Mouse (Mus musculus) kidney, embryonic 14.5 days (tissue): Measurements from ENCODE around the gene Ccr3. TPM values are rescaled to one million over a fixed set of nuclear protein-coding genes. Genes with fewer than 3 reads are reported as not detected.

Experiments
- ATAC-seq: fragments of 200-750 bp; cut with Nextera tagmentation; 2 replicates; pipeline ENCODE4 v1.8.0; 2017; ENCODE audit warnings: moderate number of reproducible peaks, mild to moderate bottlenecking, moderate TSS enrichment, moderate library complexity; ENCODE audit not compliant: low FRiP score, low TSS enrichment
- H3K27ac ChIP-seq: fragments of 300-500 bp; sonication (generic); 2 replicates; pipeline ENCODE4 v1.5.1; 2014; ENCODE audit warnings: low read depth, mild to moderate bottlenecking, low read length, moderate library complexity, mixed read lengths
- H3K27me3 ChIP-seq: fragments of 300-500 bp; sonication (generic); 2 replicates; pipeline ENCODE4 v1.6.1; 2014; ENCODE audit warnings: mild to moderate bottlenecking, low read length; ENCODE audit not compliant: control insufficient read depth, insufficient read depth
- H3K36me3 ChIP-seq: fragments of 300-500 bp; sonication (generic); 2 replicates; pipeline ENCODE4 v1.6.1; 2014; ENCODE audit warnings: low read length, mixed read lengths; ENCODE audit not compliant: control insufficient read depth, insufficient read depth
- H3K4me1 ChIP-seq: fragments of 300-500 bp; sonication (generic); 2 replicates; pipeline ENCODE4 v1.6.1; 2014; ENCODE audit warnings: low read length, mixed read lengths; ENCODE audit not compliant: control insufficient read depth, insufficient read depth
- H3K4me2 ChIP-seq: fragments of 300-500 bp; sonication (generic); replicated peaks from 2 replicates; pipeline ENCODE4 v1.6.1; 2014; ENCODE audit warnings: low read depth, mild to moderate bottlenecking, low read length
- H3K4me3 ChIP-seq: fragments of 300-500 bp; sonication (generic); 2 replicates; pipeline ENCODE4 v1.5.1; 2014; ENCODE audit warnings: mild to moderate bottlenecking, low read length
- H3K9ac ChIP-seq: fragments of 300-500 bp; sonication (generic); 2 replicates; pipeline ENCODE4 v1.6.1; 2014; ENCODE audit warnings: low read depth, mild to moderate bottlenecking, low read length, moderate library complexity
- H3K9me3 ChIP-seq: fragments of 300-500 bp; sonication (generic); 2 replicates; pipeline ENCODE4 v1.6.1; 2016; ENCODE audit warnings: low read length; ENCODE audit not compliant: control insufficient read depth
- WGBS: fragments of 180-500 bp; shearing (Covaris S2); extraction: QIAGEN DNeasy Blood & Tissue Kit; methylation state at CpG from one replicate; pipeline ENCODE4 v1.1.7; 2014; 5-methylcytosine and 5-hydroxymethylcytosine counted together
- polyA plus RNA-seq: library from polyadenylated mRNA; unstranded; fragments of >200 nt; fragmentation: Nextera tagmentation; extraction: Ambion mirVana; gene quantifications from 2 replicates; pipeline ENCODE4 v1.2.1, GENCODE M21; 2014

The Ccr3 gene
- polyA plus RNA-seq, 1 experiment from 2014 or later = not detected

GRCm38 (mm10) chr9:123989671-123990070 lies 32.1 kb upstream of the Ccr3 start:
- Histone ChIP-seq H3K4me1 (no peaks in the 10 kb centered on the region), H3K27me3 (no peaks in the 10 kb centered on the region), H3K4me3 (no peak overlapping the region), H3K9ac (no peak overlapping the region), H3K9me3 (no peaks in the 10 kb centered on the region), H3K27ac (no peak overlapping the region), H3K4me2 (no peak overlapping the region), H3K36me3 (no peaks in the 10 kb centered on the region)
- no peak for ATAC-seq
- 65% methylated on average over 3 of the region's 3 CpGs for WGBS

DNA sequence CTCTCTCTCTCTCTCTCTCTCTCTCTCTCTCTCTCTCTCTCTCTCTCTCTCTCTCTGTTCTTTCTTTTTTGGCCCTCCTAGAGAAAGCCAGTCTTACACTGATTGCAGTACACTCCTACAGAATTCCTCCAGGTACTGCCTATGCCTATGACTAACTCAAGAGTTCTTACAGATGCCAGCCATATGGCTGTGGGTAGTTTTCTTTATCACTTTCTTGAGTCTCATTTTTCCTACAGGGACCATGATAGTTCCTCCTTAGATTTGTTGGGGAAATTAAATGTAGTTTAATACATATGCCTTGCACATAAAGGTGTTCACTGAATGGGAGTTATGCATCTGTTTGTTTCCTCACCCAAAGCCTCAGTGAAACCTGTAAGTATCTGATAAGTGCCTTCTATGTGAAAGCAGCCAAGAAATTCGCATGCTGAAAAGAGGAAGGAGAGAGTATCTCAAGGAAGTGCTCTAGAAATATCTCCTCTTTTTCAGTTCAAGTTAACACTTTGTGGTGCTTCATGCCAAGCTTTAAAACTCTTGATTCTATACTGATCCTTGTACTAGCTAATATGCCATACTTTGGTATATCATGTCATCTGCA lies 30.4 kb upstream of the Ccr3 start:
- no peaks in the 10 kb centered on the region for H3K27me3 ChIP-seq
- H3K27ac ChIP-seq = no peak overlapping the region
- 59% methylated on average over 1 of the region's 1 CpGs for WGBS
- H3K4me2 ChIP-seq = no peak overlapping the region
- H3K4me1 ChIP-seq = no peaks in the 10 kb centered on the region
- H3K36me3 ChIP-seq = no peaks in the 10 kb centered on the region
- no peak overlapping the region for H3K4me3 ChIP-seq
- H3K9me3 ChIP-seq = no peaks in the 10 kb centered on the region
- ATAC-seq = no peak
- H3K9ac ChIP-seq = no peak overlapping the region

DNA sequence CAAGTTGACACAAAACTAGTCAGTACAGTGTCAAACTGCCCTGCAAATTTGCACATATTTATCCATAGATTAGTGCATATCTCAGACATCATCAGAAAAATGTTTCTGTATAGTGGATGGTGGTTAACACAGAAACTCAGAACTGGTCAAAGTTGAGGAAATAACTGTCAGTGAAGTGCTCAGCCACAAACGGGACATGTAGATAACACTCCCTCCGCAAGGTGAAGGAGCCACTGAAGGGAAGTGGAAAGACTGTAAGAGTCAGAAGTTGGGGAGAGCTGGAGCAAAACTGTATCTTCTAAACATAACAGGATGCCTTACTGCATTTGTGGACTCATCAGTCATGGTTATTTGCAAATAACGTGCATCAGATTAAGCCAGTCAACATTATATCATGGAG lies 24.1 kb upstream of the Ccr3 start:
- no peaks in the 10 kb centered on the region for H3K4me1 ChIP-seq
- no peak for ATAC-seq
- H3K36me3 ChIP-seq = no peaks in the 10 kb centered on the region
- H3K27ac ChIP-seq = no peak overlapping the region
- H3K27me3 ChIP-seq = no peaks in the 10 kb centered on the region
- H3K9ac ChIP-seq = no peak overlapping the region
- no peak overlapping the region for H3K4me3 ChIP-seq
- no peak overlapping the region for H3K4me2 ChIP-seq
- 85% methylated on average over 3 of the region's 3 CpGs for WGBS
- H3K9me3 ChIP-seq = no peaks in the 10 kb centered on the region

DNA sequence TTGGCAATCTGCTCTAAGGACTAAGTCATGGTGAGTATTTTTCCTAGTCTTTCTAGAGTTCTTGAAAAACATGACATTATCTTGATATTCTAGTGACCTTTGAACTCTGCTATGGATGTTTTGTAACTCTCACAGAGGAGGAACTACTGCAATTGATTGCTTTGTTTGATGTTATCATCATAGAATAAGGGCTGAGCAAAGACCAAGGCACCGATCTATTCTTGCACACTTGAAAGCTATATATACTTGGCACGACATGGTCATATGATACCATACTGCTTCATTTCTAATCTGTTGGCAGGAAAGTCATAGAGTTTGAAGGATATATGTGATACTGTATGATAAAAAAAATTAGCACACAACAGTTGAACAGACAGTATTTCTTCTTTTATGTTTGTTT lies 22.0 kb upstream of the Ccr3 start:
- Histone ChIP-seq H3K27ac (no peak overlapping the region), H3K27me3 (no peaks in the 10 kb centered on the region), H3K4me3 (no peak overlapping the region), H3K4me1 (no peaks in the 10 kb centered on the region), H3K36me3 (no peaks in the 10 kb centered on the region), H3K9ac (no peak overlapping the region), H3K9me3 (no peaks in the 10 kb centered on the region), H3K4me2 (no peak overlapping the region)
- no peak for ATAC-seq
- 85% methylated on average over 2 of the region's 2 CpGs for WGBS

DNA sequence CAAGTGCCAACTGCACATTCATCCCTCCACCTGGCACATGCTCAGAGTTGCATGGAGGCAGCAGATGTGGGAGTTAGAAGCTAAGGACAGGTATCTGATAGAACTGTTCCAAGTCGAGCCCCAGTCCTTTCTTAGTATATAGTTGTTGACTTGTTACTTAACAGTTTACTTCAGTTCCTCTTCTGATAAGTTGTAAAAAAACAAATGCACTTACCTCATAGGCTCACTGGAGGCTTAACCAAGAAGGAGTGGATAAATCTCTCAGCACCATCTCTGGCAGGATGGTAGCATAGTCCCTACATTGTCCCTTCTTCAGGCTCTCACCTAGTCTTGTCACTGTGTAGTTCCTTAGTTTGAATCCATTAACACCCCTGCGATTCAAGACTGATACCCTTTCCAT lies 9.1 kb upstream of the Ccr3 start:
- ATAC-seq = no peak
- Histone ChIP-seq H3K4me1 (no peaks in the 10 kb centered on the region), H3K36me3 (no peaks in the 10 kb centered on the region), H3K9ac (no peak overlapping the region), H3K9me3 (no peaks in the 10 kb centered on the region), H3K27ac (no peak overlapping the region), H3K27me3 (no peaks in the 10 kb centered on the region), H3K4me3 (no peak overlapping the region), H3K4me2 (no peak overlapping the region)
- WGBS = 75% methylated on average over 2 of the region's 2 CpGs

DNA sequence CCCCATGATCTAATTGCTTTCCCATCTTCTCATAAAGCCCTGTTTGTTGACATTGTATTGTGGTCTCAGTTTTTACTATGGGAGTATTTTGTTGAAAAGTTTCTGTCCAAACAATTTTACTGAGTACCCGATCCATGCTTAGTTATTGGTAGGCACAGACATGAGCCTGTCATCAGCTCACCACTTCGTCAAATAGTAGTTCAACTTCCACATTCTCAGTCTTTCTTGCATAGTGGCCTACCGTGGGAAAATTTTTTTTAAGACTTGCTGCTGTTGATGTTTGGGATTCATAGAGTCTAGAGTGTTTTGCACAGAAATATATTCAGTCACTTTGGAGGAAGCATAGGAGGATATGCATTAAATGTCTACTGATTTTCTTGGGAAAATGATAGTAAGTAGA lies 8.5 kb upstream of the Ccr3 start:
- Histone ChIP-seq H3K4me1 (no peaks in the 10 kb centered on the region), H3K4me2 (no peak overlapping the region), H3K27me3 (no peaks in the 10 kb centered on the region), H3K9me3 (no peaks in the 10 kb centered on the region), H3K36me3 (no peaks in the 10 kb centered on the region), H3K27ac (no peak overlapping the region), H3K4me3 (no peak overlapping the region), H3K9ac (no peak overlapping the region)
- no peak for ATAC-seq
- WGBS = 89% methylated on average over 3 of the region's 3 CpGs

DNA sequence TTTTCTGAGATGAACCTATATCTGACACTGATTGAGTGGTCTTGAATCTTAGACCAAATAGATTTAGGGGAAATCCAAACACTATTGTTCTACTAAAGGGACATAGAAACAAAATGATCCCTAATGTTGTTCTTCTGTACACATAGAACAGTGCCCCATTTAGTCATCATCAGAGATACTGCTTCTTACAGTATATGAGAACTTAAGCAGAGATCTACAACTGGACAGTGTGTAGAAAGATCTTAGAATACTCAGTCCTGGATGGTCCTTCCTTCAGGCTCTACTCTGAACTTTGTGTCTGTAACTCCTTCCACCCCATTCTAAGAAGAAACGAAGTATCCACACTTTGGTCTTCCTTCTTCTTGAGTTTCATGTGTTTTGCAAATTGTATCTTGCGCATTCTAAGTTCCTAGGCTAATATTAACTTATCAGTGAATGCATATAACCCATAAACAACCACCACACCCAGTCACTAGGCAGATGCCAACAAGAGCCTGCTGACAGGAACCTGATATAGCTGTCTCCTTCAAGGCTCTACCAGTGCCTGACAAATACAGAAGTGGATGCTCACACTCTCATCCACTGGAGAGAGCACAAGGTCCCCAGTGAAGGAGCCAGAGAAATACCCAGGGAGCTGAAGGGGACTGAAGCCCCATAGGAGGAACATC lies 6.7 kb upstream of the Ccr3 start:
- no peak overlapping the region for H3K27ac ChIP-seq
- H3K9me3 ChIP-seq = no peaks in the 10 kb centered on the region
- no peak for ATAC-seq
- no peak overlapping the region for H3K4me3 ChIP-seq
- no peak overlapping the region for H3K4me2 ChIP-seq
- no peaks in the 10 kb centered on the region for H3K36me3 ChIP-seq
- no peaks in the 10 kb centered on the region for H3K27me3 ChIP-seq
- H3K4me1 ChIP-seq = no peaks in the 10 kb centered on the region
- WGBS = 86% methylated on average over 2 of the region's 2 CpGs
- no peak overlapping the region for H3K9ac ChIP-seq

GRCm38 (mm10) chr9:124016048-124016447 lies 5.7 kb upstream of the Ccr3 start:
- no peak for ATAC-seq

DNA sequence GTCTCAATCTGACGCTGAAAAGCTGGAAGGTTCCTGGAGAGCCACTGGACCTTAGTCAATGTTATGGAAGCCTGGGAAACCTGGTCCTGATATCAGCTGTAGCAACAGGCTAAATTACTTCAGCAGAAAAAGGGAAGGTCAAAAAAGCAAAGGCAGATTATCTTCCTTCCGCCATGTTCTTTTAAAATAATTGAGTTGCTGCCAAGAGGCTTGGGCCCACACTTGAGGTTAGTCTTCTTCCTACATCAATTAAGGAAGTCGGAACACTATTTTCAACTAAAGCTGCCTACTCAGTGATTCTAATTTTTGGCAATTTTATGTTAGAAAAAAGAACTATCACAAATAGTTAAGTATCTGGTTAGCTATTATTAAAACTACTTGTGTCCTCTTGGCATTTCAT lies 1.9 kb upstream of the Ccr3 start:
- Histone ChIP-seq H3K27me3 (no peaks in the 10 kb centered on the region), H3K36me3 (no peaks in the 10 kb centered on the region), H3K4me1 (no peaks in the 10 kb centered on the region), H3K9me3 (no peaks in the 10 kb centered on the region), H3K4me2 (no peak overlapping the region), H3K27ac (no peak overlapping the region), H3K4me3 (no peak overlapping the region), H3K9ac (no peak overlapping the region)
- WGBS = 89% methylated on average over 3 of the region's 3 CpGs
- ATAC-seq = no peak

More at GRCm38 (mm10) chr9:124016048-124016447, 5.7 kb upstream of the Ccr3 start:
- no peak overlapping the region for H3K27ac ChIP-seq
- 72% methylated on average over 2 of the region's 2 CpGs for WGBS
- H3K36me3 ChIP-seq = no peaks in the 10 kb centered on the region
- no peak overlapping the region for H3K9ac ChIP-seq
- no peaks in the 10 kb centered on the region for H3K4me1 ChIP-seq
- H3K9me3 ChIP-seq = no peaks in the 10 kb centered on the region
- no peak overlapping the region for H3K4me3 ChIP-seq
- H3K27me3 ChIP-seq = no peaks in the 10 kb centered on the region
- H3K4me2 ChIP-seq = no peak overlapping the region
